Mouse (Mus musculus): Measurements from ENCODE around the gene Tmem176b.

GRCm38 (mm10) chr6:48845086-48845485, 3.8 kb upstream of the Tmem176b start:
- no peak for TF ChIP-seq GATA1 (IDR thresholded peaks at IDR 0.05; ENCODE audit: borderline replicate concordance, low read length)
- no peak for TF ChIP-seq FLI1 (IDR thresholded peaks at IDR 0.05; ENCODE audit: low read length)

All from megakaryocyte, embryonic 14.5 days (primary cell).